Mouse (Mus musculus): Measurements from ENCODE around the gene Ucn3.
"Not testable (repeated sequence)": the region's sequence is repeated elsewhere in the genome, so short reads cannot be mapped to it uniquely, and the experiment has no call there.

The Ucn3 gene

DNA sequence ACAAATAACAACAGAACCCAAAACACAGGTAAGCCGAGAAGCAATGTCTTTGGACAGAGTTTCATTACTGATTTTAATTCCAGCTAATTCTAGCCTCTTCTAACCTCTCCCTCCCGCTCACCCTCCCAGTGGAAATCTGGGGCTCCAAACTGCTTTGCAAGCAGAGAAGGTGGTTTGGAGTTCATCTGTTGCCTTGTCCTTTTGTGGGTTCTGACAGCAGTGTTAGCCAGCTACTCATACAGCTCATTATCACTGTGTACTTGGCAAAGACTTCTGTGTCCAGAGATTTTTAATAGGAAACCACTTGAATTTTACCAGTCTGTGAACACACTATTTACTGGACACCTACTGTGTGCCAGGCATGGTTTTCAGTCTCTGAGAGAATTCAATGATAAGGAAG, at the start of gene Ucn3:
TSS of gene Ucn3 (minus strand) at position 101 of the 400 bp plus-strand sequence.
- DNase-seq = no peak

DNA sequence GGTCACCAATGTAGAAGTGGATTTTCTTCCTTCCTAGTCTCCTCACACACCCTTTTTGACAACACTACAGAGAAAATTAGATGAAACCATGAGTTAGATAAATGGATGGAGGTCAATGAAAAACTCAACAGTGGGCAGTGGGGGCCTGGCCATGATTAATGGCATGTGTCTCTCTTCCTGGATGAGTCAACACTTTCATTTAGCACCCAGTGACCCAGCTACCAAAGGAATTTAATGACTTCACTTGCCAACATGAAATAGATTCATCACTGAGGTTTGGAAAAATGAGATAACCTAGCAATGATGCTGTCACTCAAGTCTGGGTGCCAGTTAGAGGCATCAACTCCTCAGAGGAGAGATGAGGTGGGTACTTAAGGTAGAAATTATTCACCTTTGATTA, 46.9 kb upstream of the Ucn3 start:
- DNase-seq = no peak

DNA sequence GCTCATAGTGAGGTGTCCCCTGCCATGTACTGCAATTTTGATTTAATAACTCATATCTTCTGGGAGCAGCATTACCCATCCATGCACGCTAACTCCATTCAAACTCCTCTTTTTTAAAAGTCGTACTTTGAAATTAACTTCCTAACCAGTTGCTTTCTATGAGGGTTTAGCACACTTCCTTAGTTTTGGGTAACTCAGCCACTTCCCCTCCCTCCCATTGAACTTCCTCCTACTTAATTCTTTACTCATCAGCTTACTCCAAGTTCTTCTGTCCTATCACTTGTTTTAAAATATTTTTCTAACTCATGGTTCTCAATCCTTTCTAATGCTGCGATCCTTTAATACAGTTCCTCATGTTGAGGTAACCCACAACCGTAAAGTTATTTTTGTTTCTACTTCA, 23.7 kb upstream of the Ucn3 start:
- no peak for DNase-seq

DNA sequence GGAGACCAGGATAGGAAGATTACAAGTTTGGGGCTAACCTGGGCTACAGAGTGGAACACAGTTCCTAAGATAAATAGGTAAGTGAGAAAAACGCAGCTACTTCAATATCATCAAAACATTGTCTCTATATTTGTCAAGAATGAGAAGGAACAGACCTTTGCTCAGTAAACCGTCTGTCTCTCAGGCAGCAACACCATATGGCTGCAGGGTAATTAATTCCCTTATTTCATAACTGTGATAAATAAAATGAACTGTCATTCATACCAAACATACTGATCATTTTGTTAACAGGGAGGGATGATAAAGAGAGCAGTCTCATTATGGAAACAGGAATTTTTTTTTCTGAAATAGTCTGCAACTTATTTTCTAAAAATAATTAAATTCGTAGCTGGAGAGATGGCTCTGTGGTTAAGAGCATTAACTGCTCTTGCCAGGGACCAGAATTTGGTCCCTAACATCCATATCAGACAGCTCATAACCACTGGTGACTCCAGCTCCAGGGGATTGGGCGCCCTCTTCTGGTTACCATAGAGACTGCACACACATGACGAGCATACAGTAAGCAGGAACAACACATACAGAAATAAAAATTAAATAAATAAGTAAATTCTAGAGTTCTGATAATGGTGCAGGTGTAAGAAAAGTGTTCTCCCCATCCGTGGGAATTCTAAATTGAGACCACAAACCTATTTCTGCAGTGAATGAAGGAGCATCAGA, 6.2 kb upstream of the Ucn3 start:
- DNase-seq = no peak

DNA sequence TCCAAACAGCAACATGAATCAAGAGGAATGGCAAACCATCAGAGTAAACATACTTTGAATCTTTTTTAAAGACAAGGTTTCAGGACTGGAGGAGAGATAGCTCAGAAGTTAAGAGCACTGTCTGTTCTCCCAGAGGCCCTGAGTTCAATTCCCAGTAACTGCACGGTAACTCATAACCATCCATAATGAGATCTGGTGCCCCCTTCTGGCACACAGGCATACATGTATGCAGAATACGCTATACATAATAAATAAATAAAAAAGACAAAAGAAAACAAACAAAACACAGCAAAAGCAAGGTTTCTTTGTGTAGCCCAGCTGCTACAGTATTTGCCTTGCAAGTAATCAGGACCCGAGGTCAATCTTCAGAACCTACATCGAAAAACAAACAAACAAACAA, 4.3 kb upstream of the Ucn3 start:
- DNase-seq = no peak

DNA sequence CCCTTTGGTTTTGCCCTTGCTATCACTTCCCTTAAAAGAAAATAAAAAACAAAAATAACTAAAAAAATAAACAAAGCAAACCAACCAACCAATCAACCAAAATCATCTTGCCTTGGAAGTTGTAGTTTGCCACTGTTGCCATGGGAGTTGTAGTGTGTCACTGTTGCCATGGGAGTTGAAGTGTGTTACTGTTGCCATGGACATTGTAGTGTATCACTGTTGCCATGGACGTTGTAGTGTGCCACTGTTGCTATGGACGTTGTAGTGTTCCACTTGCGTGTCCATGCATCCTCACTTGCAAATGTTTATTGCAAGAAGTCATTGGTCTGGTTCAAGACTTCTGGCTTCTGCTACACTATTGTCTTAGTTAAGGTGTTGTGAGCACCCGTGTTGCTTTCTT, 2.1 kb upstream of the Ucn3 start:
- no peak for DNase-seq

DNA sequence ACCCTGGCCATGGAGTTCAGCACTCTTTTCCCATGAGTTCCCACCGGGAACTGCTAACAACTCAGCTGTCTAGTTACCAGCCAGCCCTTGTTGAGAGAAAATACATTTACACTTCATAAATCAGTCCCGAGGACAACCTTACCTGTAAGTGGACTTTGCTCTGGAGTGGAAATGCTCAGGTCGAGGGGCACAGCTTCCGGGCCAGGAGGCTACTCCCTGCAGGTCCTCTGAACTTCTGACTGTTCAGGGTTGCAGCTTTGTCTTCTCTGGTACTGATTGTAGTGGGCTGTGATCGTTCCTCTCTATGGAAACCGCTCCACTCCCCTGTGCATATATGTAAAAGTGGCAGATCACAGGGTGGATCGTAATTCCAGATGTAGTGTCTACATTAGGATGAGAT, 450 bp downstream of the Ucn3 start:
- DNase-seq = no peak

DNA sequence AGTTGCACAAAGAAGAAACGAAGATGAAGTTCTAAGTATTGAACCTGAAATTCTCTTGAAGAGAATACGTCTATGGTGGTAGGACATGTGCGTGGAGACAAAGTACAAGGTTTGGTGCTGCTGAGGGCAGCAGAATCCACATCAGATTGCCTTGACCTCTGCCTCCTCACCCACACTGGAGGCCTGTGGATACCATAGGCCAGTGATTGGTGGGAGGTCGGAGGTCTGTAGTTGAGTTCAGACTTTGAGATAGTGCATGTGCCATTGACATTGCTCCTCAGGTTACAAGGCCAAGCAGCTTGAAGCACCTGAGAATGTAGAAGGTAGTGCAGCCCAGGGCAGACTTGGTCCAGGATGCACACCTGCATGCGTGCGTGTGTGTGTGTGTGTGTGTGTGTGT, 19.1 kb downstream of the Ucn3 start:
- DNase-seq = no peak

DNA sequence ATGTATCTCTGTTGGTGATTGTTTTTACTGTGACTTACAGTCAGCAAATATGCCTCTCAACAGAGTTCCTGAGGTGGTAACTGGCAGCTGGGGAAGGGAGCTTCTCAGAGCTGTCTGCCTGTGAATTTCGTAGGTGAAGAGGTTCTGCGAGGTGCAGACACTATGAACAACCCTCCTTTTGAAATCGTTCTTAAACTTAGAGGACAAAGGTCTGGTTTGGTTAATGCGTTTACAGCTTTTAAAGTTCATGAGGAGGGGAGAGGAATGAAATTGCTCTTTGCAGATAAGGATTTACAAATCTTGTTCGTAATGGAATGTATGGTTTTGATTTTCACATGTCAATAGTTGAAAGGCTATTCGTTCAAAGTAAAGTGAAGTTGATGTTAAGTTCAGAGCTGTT, 19.5 kb downstream of the Ucn3 start:
- DNase-seq = no peak

DNA sequence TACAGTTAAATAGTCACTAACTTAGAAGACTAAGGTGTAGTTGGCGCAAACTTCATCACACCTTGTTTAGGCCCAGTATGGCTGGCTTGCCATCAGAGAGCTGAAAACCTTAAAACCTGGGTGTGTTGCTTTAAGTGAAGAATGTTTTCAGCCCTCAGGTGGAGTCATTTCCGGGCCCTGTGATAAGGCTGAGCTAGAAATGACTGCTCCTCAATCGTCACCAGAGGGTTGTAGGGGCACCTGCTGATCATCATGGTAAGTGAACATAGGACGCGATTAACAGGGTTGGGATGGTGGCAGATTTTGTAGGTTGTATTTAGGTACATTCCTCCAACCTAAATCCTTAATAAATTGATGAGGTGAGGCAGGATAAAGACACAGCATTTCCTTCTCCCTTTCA, 20.7 kb downstream of the Ucn3 start:
- no peak for DNase-seq

DNA sequence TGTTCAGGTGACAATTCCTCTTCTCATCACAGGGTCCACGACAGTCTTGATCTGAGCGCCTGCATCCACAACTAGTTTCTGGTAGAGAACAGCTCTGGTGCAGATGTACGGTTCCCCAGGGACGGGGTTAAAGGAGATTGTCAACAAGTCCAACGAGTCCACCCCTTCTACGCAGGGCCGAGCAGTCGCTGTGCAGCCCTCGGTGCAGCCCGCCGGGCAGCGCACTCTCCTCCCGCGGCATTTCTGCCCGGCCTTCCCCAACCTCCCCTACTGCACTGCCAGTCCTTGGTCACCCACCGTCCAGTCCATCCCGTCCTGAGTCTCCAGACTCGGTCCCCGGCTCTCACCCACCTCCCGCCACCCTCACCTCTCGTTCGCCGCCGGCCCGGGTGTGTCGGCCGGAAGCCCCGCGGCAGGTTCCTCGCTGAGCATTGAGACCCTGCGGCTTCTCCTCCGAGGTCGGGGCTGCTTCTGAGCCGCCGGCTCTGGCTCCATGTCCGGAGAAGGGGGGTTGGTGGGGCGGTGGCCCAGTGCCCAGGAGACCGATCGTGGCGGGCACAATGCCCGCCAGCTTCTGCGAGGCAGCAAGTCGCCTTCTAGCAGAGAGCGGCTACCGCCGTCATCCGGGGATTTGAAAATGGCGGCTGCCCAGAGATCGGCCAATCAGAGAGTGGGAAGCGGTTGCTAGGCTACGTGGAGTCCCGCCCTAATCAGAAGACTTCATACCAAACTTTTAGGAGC, 27.4 kb downstream of the Ucn3 start, which contains the start of the genes Net1 and Tubal3:
TSS of gene Net1 (minus strand) at position 650 of the 741 bp plus-strand sequence.
TSS of gene Tubal3 (plus strand) at position 704 of the 741 bp plus-strand sequence.
- peak; percentile 92 for DNase-seq

DNA sequence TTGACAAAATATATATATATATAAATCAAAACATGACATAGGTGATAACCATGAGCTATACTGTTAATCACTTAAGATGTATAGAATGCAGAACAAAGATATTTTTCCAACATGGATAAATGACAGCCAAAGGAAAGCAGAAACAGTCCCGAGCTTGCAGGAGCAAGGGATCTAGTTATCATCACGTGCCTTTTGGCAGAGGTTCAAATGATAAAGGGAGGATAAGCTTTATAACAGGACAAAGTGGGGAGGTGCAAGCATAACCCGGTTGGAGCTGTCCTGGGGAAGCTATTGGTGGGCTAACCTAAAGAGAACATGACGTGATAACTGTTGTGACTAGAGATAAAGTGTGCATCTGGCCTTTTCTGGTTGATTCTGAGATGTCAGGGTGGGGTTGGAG, 31.6 kb downstream of the Ucn3 start:
- DNase-seq = no peak

DNA sequence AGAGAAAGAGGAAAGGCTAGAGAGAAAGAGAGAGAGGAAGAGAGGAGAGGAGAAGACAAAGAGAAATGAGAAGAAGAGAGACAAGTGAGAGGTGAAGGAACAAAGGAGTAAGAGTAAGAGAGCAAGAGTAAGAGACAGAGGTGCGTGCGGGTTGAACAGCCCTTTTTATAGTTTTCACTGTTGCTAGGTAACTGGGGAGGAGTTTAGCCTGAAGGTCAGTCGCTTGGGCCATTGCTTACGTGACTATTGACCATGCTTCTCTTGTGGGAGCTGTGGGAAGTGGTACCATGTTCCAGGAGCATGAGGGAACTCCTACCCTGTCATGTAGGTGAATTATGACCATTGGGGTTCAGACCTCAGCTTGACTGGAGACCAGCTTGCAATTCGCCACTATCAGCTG, 34.8 kb downstream of the Ucn3 start:
- DNase-seq = no peak

DNA sequence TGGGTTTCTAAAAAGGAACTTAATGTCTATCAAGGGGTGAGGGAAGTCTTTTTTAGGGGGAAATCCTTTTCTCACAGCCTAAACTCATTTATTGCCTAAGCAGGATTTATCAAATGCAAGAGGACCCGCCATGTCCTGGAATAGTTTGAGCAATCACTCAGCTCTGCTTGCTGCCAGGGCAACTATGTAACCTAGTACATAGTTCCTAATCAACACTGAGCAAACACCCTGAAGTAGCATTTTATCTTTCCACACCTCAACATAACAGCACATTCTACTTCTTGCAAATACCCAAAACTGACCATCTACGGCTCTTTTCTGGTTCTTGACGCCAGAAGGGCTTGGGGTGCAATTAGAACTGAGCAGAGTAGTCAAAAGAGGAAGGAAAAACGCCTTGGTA, 36.9 kb downstream of the Ucn3 start:
- no peak for DNase-seq

DNA sequence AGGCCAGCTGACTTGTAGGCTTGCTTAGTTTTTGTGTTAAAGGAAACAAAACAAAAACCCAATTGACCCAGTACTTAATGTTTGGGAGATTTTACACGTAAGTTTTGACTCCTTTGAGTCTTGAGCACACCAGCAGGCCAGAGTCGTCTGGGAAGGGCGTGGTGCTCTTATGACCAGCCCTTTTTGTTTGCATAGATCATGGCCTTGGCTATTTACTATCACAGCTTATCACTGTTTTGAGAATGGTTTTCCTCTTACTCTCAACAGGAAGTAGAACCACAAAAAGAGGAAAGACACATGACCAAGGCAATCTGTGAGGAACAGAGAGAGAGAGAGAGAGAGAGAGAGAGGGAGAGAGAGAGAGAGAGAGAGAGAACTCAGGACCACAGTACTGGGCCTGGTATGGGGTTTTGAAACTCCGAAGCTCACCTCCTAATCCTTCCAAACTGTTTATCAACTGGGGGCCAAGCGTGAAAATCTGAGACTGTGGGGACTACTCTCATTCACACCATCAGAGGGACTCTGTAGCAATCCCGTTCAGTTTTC, 37.9 kb downstream of the Ucn3 start:
- no peak for DNase-seq

DNA sequence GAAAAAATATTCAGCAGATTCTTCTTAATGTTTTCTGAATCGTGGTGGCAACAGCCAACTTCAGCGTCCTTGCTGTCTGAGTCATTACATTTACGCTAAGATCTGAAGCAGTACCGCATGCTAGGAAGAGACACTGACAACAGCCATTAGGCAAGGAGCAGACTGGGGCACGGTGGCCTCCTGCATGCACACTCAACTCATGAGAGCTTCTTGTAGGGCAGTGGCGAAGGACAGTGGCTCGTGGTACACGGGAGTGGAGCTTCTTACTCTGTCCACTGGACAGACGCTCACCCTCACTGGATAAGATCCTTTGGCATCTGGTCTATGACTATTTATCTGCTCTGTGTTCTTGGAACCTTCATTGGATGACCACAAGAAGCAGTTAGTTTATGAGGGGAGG, 45.8 kb downstream of the Ucn3 start:
- DNase-seq = no peak

DNA sequence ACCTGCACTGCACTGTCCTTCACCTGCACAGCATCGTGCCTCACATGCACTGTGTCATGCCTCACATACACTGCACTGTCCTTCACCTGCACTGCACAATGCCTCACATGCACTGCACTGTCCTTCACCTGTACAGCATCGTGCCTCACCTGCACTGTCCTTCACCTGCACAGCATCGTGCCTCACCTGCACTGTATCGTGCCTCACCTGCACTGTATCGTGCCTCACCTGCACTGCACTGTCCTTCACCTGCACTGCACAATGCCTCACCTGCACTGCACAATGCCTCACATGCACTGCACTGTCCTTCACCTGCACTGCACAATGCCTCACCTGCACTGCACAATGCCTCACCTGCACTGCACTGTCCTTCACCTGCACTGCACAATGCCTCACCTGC, 46.9 kb downstream of the Ucn3 start:
- DNase-seq = not testable (repeated sequence)

DNA sequence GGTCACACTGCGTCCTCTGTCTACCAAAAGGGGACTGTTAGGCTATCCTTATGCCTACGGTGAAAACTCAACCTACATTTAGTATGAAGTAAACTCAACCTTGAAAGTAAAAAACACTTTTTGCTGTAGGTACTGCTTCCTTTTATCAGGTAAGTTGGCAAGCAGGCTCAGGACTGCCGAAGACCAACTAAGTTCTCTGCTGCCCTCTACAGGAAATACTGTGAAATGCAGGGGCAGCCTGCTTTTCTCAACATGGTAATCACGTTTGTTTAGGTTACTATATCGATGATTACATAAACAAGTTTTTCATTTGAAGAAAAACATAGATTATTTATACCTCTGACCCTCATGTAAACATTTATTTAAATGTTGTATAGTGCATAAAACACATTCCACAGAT, 48.2 kb downstream of the Ucn3 start:
- DNase-seq = peak; percentile 83

DNA sequence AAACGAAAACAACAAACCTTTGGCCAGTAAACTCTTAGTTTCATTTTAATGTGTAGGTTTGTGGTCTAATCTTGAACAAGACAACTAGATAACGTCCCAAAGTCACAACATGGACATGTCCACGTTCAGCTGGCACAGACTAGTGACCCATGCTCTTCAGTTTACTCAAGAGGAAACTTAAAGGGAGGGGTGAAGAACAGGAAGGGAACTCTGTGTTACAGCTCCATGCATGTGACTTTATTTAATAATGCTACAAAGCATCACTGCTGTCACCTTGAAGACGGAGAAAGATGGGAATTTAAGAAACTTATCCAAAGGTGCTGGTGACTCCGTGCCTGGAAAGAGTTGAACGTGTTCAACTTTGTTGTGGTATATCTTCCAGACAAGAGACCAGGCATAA, 49.1 kb downstream of the Ucn3 start:
- DNase-seq = no peak

DNA sequence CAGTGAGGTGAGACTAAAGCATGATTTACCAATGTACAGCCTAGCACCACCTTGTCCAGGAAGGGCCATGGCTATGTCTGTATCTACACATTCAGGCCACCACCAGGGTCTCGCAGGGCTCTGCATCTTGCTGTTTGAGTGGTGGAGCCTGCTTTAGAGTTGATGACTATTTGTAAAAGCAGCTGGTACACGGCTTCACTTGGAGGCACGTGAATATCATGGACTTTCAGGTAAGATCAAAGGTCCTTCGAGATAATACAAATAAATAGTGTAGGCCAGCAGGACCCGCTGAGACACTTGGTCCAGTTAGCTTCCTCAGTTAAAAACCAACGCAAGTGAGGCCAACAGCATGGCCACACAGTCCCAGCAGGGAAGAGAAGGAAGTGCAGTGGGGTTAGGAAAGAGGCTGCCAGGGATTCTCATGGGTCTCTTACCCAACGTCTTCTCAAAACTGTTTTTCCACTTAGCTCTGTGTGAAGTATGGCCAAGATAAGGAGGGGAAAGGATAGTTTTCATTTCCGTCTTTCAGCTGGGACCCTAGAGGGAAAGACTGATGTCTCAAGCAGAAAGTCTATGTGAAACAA, 49.7 kb downstream of the Ucn3 start:
- no peak for DNase-seq

DNA sequence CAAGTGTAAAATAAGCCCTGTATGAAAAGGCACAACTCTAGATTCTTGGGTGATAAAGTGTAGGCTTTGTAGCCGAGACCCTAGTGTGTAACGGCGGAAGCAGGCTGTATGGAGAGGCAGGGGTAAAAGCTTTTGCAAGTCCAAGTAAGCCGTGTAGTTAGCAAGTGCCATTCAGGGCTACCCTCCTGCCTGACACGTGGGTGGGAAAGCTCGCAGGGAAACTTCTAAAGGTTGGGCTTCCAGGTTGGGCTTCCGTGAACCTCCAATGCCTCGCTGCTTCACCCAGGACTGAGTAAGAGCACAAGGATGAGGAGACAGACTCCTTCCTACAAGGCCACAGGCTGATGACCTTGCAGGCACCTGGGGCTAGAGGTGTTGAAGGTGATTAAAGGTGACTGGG, 50.6 kb downstream of the Ucn3 start:
- DNase-seq = peak; percentile 23

DNA sequence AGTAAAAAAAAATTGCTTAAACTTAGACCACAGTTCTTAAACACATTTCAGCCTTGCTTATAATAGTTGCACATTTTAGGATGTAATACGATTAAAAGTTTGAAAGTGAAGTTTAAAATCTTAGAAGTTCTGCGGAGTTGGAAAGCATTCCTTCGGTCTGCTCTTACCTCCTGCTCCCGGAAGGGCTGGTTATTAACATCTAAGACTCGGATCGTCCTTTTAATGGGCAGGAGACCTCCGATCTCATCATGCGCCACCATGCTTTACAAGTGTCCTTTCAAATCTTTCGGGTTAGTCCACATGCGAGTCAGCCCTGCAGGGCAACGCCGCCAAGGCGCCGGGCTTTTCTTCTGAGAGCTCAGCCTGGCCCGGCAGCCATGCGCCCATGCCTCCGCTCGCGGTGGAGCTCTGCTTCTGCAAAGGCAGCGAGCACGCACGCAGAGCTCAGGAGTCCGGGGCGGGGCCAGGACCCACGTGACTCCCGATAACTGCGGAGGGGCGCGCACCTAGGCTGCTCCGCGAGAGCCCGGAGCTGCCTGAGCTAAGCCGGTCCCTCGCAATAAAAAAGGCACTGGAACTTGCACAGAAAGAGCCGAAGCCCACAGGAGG, 51.9 kb downstream of the Ucn3 start:
- DNase-seq = peak; percentile 95

DNA sequence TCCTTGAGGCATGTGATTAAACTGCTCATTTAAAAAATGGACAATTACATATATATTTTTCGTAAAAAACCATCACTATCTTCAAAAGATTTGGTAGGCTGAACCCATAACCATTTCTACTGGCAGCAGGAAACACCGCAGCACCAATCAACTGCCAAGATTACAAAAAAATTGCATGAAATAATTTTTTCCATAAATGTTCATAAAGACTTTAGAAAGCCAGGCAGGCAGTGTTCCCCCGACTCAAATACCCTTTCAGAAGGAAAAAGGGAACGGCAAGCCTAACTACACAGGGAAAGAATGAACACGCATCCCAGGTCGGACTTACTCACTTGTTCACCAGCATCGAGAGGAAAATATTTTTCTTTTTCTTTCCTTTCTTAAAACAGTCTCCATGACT, 52.5 kb downstream of the Ucn3 start:
- no peak for DNase-seq

Measured in kidney, postnatal 10 days (tissue).